26 mouse cellular contexts compared by ENCODE assay signal in the genomic region with DNA sequence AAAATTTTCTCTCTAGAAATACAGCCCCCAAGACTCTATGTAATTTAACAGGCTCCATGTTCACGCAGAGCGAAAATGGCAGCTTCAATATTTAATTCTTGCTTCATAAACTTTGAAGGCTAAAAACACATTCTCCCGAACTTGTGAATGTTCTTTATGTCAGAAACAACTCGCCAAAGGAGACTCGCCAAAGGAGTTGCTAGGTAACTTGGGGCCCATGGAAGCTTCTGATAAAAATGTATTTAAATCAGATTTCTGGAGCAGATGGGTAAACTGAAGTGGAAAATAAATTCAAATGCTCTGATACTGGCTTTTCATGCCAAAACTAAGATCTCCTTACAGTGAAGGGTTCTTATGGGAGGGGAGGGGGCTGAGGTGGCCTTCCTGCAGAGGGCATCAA. TPM values are rescaled to one million over a fixed set of nuclear protein-coding genes. Genes with fewer than 3 reads are reported as not detected.
A peak's percentile ranks its signal among the peaks of the same experiment; 100 is the strongest.
DNase-seq lines count a peak whose midpoint lies in the region; ATAC-seq and TF ChIP-seq lines count a peak whose summit lies in the region.
"Had no signal": no experiment of that assay in that cellular context is flagged by ENCODE, and none has a peak within 500 bp of the region (broad histone marks: within the 10 kb centered on the region; RNA-seq: fewer than 3 reads in every experiment).

No protein-coding gene starts in this region.

- peaks cover 5% of the 10 kb centered on the region for H3K4me1 ChIP-seq in forebrain, embryonic 14.5 days (ENCODE audit: control insufficient read depth, insufficient read depth, low read length)
- peaks cover 15% of the 10 kb centered on the region for H3K4me1 ChIP-seq in forebrain, embryonic 13.5 days
- no peaks in the 10 kb centered on the region; the same call in 1 of the 2 replicates for H3K4me1 ChIP-seq in hindbrain, postnatal 0 days (ENCODE audit: insufficient read depth, low read length)
- peaks cover 20% of the 10 kb centered on the region for H3K4me1 ChIP-seq in hindbrain, embryonic 12.5 days
- H3K4me1 ChIP-seq: embryonic facial prominence, embryonic 12.5 days; intestine, embryonic 15.5 days had no signal

- no peaks in the 10 kb centered on the region for H3K36me3 ChIP-seq in forebrain, embryonic 14.5 days (ENCODE audit: control insufficient read depth, insufficient read depth, low read length)
- no peaks in the 10 kb centered on the region for H3K36me3 ChIP-seq in forebrain, embryonic 13.5 days (ENCODE audit: poor library complexity, severe bottlenecking)
- no peaks in the 10 kb centered on the region for H3K36me3 ChIP-seq in hindbrain, postnatal 0 days (ENCODE audit: insufficient read depth, low read length)
- no peaks in the 10 kb centered on the region for H3K36me3 ChIP-seq in hindbrain, embryonic 12.5 days
- H3K36me3 ChIP-seq: embryonic facial prominence, embryonic 12.5 days; forebrain, embryonic 12.5 days; G1E; hindbrain, embryonic 13.5 days; intestine, embryonic 15.5 days had no signal

- no peaks in the 10 kb centered on the region for H3K27me3 ChIP-seq in forebrain, embryonic 14.5 days (replicated peaks; ENCODE audit: control insufficient read depth, insufficient read depth, low read length)
- H3K27me3 ChIP-seq in forebrain, embryonic 13.5 days = peaks cover 2% of the 10 kb centered on the region; the same call in 1 of the 2 replicates
- H3K27me3 ChIP-seq in hindbrain, postnatal 0 days (ENCODE audit: insufficient read depth, low read length) = no peaks in the 10 kb centered on the region
- H3K27me3 ChIP-seq in hindbrain, embryonic 12.5 days = no peaks in the 10 kb centered on the region
- H3K27me3 ChIP-seq: embryonic facial prominence, embryonic 12.5 days; intestine, embryonic 15.5 days had no signal

- no peak overlapping the region for H3K27ac ChIP-seq in forebrain, embryonic 14.5 days (ENCODE audit: low read depth, low read length)
- no peak overlapping the region for H3K27ac ChIP-seq in forebrain, embryonic 13.5 days
- H3K27ac ChIP-seq in hindbrain, postnatal 0 days = no peak overlapping the region
- no peak overlapping the region for H3K27ac ChIP-seq in hindbrain, embryonic 12.5 days
- H3K27ac ChIP-seq: embryonic facial prominence, embryonic 12.5 days; forebrain, embryonic 12.5 days; gastrocnemius, adult 2 months; hindbrain, embryonic 13.5 days; intestine, embryonic 15.5 days had no signal

- no peak overlapping the region for H3K9ac ChIP-seq in forebrain, embryonic 14.5 days (ENCODE audit: low read length)
- H3K9ac ChIP-seq in forebrain, embryonic 13.5 days = no peak overlapping the region
- no peak overlapping the region for H3K9ac ChIP-seq in hindbrain, postnatal 0 days (replicated peaks; ENCODE audit: low read length)
- H3K9ac ChIP-seq in hindbrain, embryonic 12.5 days = no peak overlapping the region
- H3K9ac ChIP-seq: embryonic facial prominence, embryonic 12.5 days; forebrain, embryonic 12.5 days; hindbrain, embryonic 13.5 days; intestine, embryonic 15.5 days had no signal

- no peak for ATAC-seq in forebrain, embryonic 14.5 days
- no peak for ATAC-seq in forebrain, embryonic 13.5 days
- ATAC-seq in hindbrain, postnatal 0 days = no peak
- no peak for ATAC-seq in hindbrain, embryonic 12.5 days (ENCODE audit: low FRiP score)
- ATAC-seq: CD4-positive, CD25-positive, alpha-beta regulatory T cell, adult 4 months; intestine, embryonic 15.5 days had no signal

- 82% methylated on average over 5 of the region's 5 CpGs for WGBS in forebrain, embryonic 14.5 days
- 81% methylated on average over 5 of the region's 5 CpGs for WGBS in forebrain, embryonic 13.5 days
- 59% methylated on average over 5 of the region's 5 CpGs for WGBS in hindbrain, postnatal 0 days
- WGBS in hindbrain, embryonic 12.5 days = 89% methylated on average over 5 of the region's 5 CpGs

- peak; percentile 30 for DNase-seq in forebrain, embryonic 14.5 days (ENCODE audit: low spot score)
- DNase-seq in hindbrain, postnatal 0 days (ENCODE audit: low spot score) = peak; percentile 23
- peak; percentile 12 to 13 for DNase-seq in right cerebral cortex, adult 2 months (ENCODE audit: low spot score in 2 of 2)
- no peak for DNase-seq in right cerebral cortex, postnatal 4 days
- no peak for DNase-seq in ovary, postnatal 10 days (ENCODE audit: low spot score)
- DNase-seq: adrenal gland, adult 8-10 months; adrenal gland, postnatal 36 days; B cell, adult 2 months; cerebellum, adult 11-12 months; cerebellum, adult 9-10 months; cerebellum, postnatal 25 days; gastrocnemius, adult 2 months; gastrocnemius, postnatal 25 days; heart, postnatal 10 days; heart, postnatal 4 days had no signal

- H3K4me3 ChIP-seq in forebrain, embryonic 14.5 days (ENCODE audit: low read depth, low read length) = no peak overlapping the region
- no peak overlapping the region for H3K4me3 ChIP-seq in forebrain, embryonic 13.5 days
- no peak overlapping the region for H3K4me3 ChIP-seq in hindbrain, postnatal 0 days (ENCODE audit: low read length)
- no peak overlapping the region for H3K4me3 ChIP-seq in hindbrain, embryonic 12.5 days
- H3K4me3 ChIP-seq: embryonic facial prominence, embryonic 12.5 days; forebrain, embryonic 12.5 days; gastrocnemius, adult 2 months; hindbrain, embryonic 13.5 days; intestine, embryonic 15.5 days had no signal

- TF ChIP-seq CTCF in hindbrain, postnatal 0 days (IDR thresholded peaks at IDR 0.05; ENCODE audit: low read depth) = no peak

- no peak overlapping the region for H3K4me2 ChIP-seq in forebrain, embryonic 14.5 days (ENCODE audit: low read length)
- no peak overlapping the region for H3K4me2 ChIP-seq in forebrain, embryonic 13.5 days
- no peak overlapping the region for H3K4me2 ChIP-seq in hindbrain, postnatal 0 days (ENCODE audit: low read depth, low read length)
- H3K4me2 ChIP-seq in hindbrain, embryonic 12.5 days (replicated peaks) = no peak overlapping the region
- H3K4me2 ChIP-seq: embryonic facial prominence, embryonic 12.5 days; forebrain, embryonic 12.5 days; hindbrain, embryonic 13.5 days; intestine, embryonic 15.5 days had no signal

- no peaks in the 10 kb centered on the region for H3K9me3 ChIP-seq in forebrain, embryonic 14.5 days (replicated peaks; ENCODE audit: control insufficient read depth, low read length)
- no peaks in the 10 kb centered on the region for H3K9me3 ChIP-seq in forebrain, embryonic 13.5 days (replicated peaks)
- H3K9me3 ChIP-seq in hindbrain, postnatal 0 days (ENCODE audit: low read length) = no peaks in the 10 kb centered on the region
- no peaks in the 10 kb centered on the region for H3K9me3 ChIP-seq in hindbrain, embryonic 12.5 days (replicated peaks)
- H3K9me3 ChIP-seq: embryonic facial prominence, embryonic 12.5 days; forebrain, embryonic 12.5 days; hindbrain, embryonic 13.5 days; intestine, embryonic 15.5 days had no signal

RNA-seq across cellular contexts. Expression of a gene that starts 48.1 kb away (rescaled TPM):
- polyA plus RNA-seq in forebrain, embryonic 14.5 days (2014; fragmentation: Nextera tagmentation; extraction: Ambion mirVana) = 1.9 and 2.0 TPM in 2 replicates
- 1.8 and 5.5 TPM in 2 replicates for polyA plus RNA-seq in forebrain, embryonic 13.5 days (2015; fragmentation: Nextera tagmentation; extraction: Ambion mirVana)
- total RNA-seq in hindbrain, postnatal 0 days (2014; rRNA removed) = 11.4 and 14.9 TPM in 2 replicates
- 1.6 and 2.1 TPM in 2 replicates for polyA plus RNA-seq in hindbrain, postnatal 0 days (2015; fragmentation: Nextera tagmentation; extraction: Ambion mirVana)
- 1.3 and 1.4 TPM in 2 replicates for polyA plus RNA-seq in hindbrain, embryonic 12.5 days (2016; fragmentation: Nextera tagmentation; extraction: Ambion mirVana)
- total RNA-seq: adrenal gland, adult 8-10 months; adrenal gland, postnatal 36 days; G1E; gastrocnemius, adult 2 months; gastrocnemius, postnatal 25 days; granulocyte monocyte progenitor cell, adult 5-6 weeks; heart, postnatal 10 days; heart, postnatal 4 days had no signal
- polyA plus RNA-seq: CD4-positive, CD25-positive, alpha-beta regulatory T cell, adult 4 months; cortical plate, adult 2 months; embryonic facial prominence, embryonic 12.5 days; G1E; heart, embryonic 14.5 days; intestine, embryonic 15.5 days had no signal

Comparison
In these comparisons a context has a peak if more than half of its experiments do, and no peak if none do; other contexts are left out.
1. DNase-seq: peak in forebrain, embryonic 14.5 days (single experiment), hindbrain, postnatal 0 days (single experiment) and right cerebral cortex, adult 2 months (2 of 2); none in right cerebral cortex, postnatal 4 days (single experiment) and ovary, postnatal 10 days (single experiment).